Comparison of ENCODE assay signal across 11 mouse cellular contexts in genomic region chr1:90497568-90497967, GRCm38 (mm10).
A peak's percentile ranks its signal among the peaks of the same experiment; 100 is the strongest.
DNase-seq lines count a peak whose midpoint lies in the region; TF ChIP-seq lines count a peak whose summit lies in the region.
"Had no signal": no experiment of that assay in that cellular context is flagged by ENCODE, and none has a peak within 500 bp of the region (broad histone marks: within the 10 kb centered on the region; RNA-seq: fewer than 3 reads in every experiment).

No protein-coding gene starts in this region.

- H3K27ac ChIP-seq in ES-Bruce4 (ENCODE audit: insufficient read depth, low read length), result peak overlapping the region; percentile 47; the same call in 1 of the 2 replicates
- H3K27ac ChIP-seq: embryonic facial prominence, embryonic 10.5 days; midbrain, embryonic 12.5 days had no signal

- no peak for TF ChIP-seq EP300 in ES-Bruce4 (IDR thresholded peaks at IDR 0.05; ENCODE audit: insufficient read depth, low read depth, low read length)

- no peak overlapping the region for H3K9ac ChIP-seq in ES-Bruce4 (ENCODE audit: low read depth, poor library complexity, severe bottlenecking)
- H3K9ac ChIP-seq: forebrain, postnatal 0 days; midbrain, embryonic 12.5 days had no signal

- no peak for TF ChIP-seq POLR2A in ES-Bruce4 (IDR thresholded peaks at IDR 0.05; ENCODE audit: insufficient read depth, low read length)
- TF ChIP-seq POLR2A in lung, adult 2 months (IDR thresholded peaks at IDR 0.05; ENCODE audit: borderline replicate concordance, extremely low read depth, low read depth, low read length), result no peak

- H3K36me3 ChIP-seq in ES-Bruce4 (ENCODE audit: control insufficient read depth, insufficient read depth, low read length, poor library complexity, severe bottlenecking), result no peaks in the 10 kb centered on the region
- H3K36me3 ChIP-seq: embryonic facial prominence, embryonic 10.5 days; midbrain, embryonic 12.5 days had no signal

- H3K27me3 ChIP-seq in ES-Bruce4 (ENCODE audit: control insufficient read depth, insufficient read depth, low read length, poor library complexity, severe bottlenecking), result no peaks in the 10 kb centered on the region
- H3K27me3 ChIP-seq: midbrain, embryonic 12.5 days had no signal

- 0 out of 2 replicates have a peak, but pooled peaks cover 2% of the 10 kb centered on the region for H3K9me3 ChIP-seq in ES-Bruce4 (replicated peaks; ENCODE audit: control insufficient read depth, insufficient read depth, low read length, poor library complexity, severe bottlenecking)

- no peak for TF ChIP-seq CTCF in ES-Bruce4 (IDR thresholded peaks at IDR 0.05; ENCODE audit: low read depth, low read length)
- no peak for TF ChIP-seq CTCF in lung, adult 2 months (IDR thresholded peaks at IDR 0.05; ENCODE audit: insufficient read depth, low read length)

- no peaks in the 10 kb centered on the region for H3K4me1 ChIP-seq in ES-Bruce4 (ENCODE audit: control insufficient read depth, insufficient read depth, low read length)
- no peaks in the 10 kb centered on the region for H3K4me1 ChIP-seq in lung, adult 2 months (ENCODE audit: control insufficient read depth, insufficient read depth, low read length)

- no peak overlapping the region for H3K4me3 ChIP-seq in ES-Bruce4 (ENCODE audit: low read depth, low read length)
- H3K4me3 ChIP-seq in lung, adult 2 months (replicated peaks; ENCODE audit: extremely low read depth, low read depth, low read length), result no peak overlapping the region
- H3K4me3 ChIP-seq: embryonic facial prominence, embryonic 10.5 days; midbrain, embryonic 12.5 days had no signal

- peak; percentile 73 for DNase-seq in 3T3-L1 (ENCODE audit: low read depth, low spot score)
- peak; percentile 96 for DNase-seq in gastrocnemius, postnatal 25 days
- DNase-seq in lung, adult 2 months, result peak; percentile 52
- DNase-seq in thymus, postnatal 4 days, result no peak
- no peak for DNase-seq in frontal cortex, postnatal 36 days (ENCODE audit: low spot score in 2 of 2)
- DNase-seq in layer of hippocampus, adult 8-10 months (ENCODE audit: low spot score in 2 of 2), result no peak
- no peak for DNase-seq in cerebellum, postnatal 25 days
- DNase-seq: forebrain, postnatal 0 days had no signal

Comparison
In these comparisons a context has a peak if more than half of its experiments do, and no peak if none do; other contexts are left out.
1. DNase-seq: peak in 3T3-L1 (single experiment), gastrocnemius, postnatal 25 days (single experiment) and lung, adult 2 months (single experiment); none in thymus, postnatal 4 days (single experiment), frontal cortex, postnatal 36 days (0 of 2), layer of hippocampus, adult 8-10 months (0 of 2) and cerebellum, postnatal 25 days (0 of 2).